Mouse (Mus musculus): Measurements from ENCODE around the gene Cox19. TPM values are rescaled to one million over a fixed set of nuclear protein-coding genes. Genes with fewer than 3 reads are reported as not detected.
"Not testable (repeated sequence)": the region's sequence is repeated elsewhere in the genome, so short reads cannot be mapped to it uniquely, and the experiment has no call there.

Gene Cox19
- total and polyA plus RNA-seq, 3 experiments = 81.2 to 97.6 (median 85.7) TPM

GRCm38 (mm10) chr5:139364260-139364910 lies 13.2 kb upstream of the Cox19 start:
- DNase-seq = peak; percentile 84

GRCm38 (mm10) chr5:139363858-139364257 lies 12.6 kb upstream of the Cox19 start:
- DNase-seq = no peak

- DNase-seq = no peak
Observed at GRCm38 (mm10) chr5:139359244-139359643, 8.0 kb upstream of the Cox19 start.

GRCm38 (mm10) chr5:139358653-139359052 lies 7.4 kb upstream of the Cox19 start:
- no peak for DNase-seq

GRCm38 (mm10) chr5:139355235-139355772 lies 4.1 kb upstream of the Cox19 start:
- peak; percentile 86 for DNase-seq

- no peak for DNase-seq
Observed at GRCm38 (mm10) chr5:139353946-139354345, 2.7 kb upstream of the Cox19 start.

GRCm38 (mm10) chr5:139353496-139353895 lies 2.3 kb upstream of the Cox19 start:
- no peak for DNase-seq

- DNase-seq = no peak
Observed at GRCm38 (mm10) chr5:139352317-139352716, 1.1 kb upstream of the Cox19 start, which contains the start of gene Cyp2w1. Gene Cyp2w1, plus strand, starts transcription at chr5:139352617.

GRCm38 (mm10) chr5:139351628-139352027 lies 410 bp upstream of the Cox19 start:
- no peak for DNase-seq

GRCm38 (mm10) chr5:139349713-139350112 lies 1.5 kb downstream of the Cox19 start:
- DNase-seq = no peak

- no peak for DNase-seq
Observed at GRCm38 (mm10) chr5:139347225-139347624, 4.0 kb downstream of the Cox19 start.

- DNase-seq = no peak
Observed at GRCm38 (mm10) chr5:139345364-139345714, 5.9 kb downstream of the Cox19 start.

GRCm38 (mm10) chr5:139344687-139345363 lies 6.4 kb downstream of the Cox19 start:
- DNase-seq = peak; percentile 99

GRCm38 (mm10) chr5:139344021-139344686 lies 7.1 kb downstream of the Cox19 start:
- DNase-seq = peak; percentile 85

GRCm38 (mm10) chr5:139338891-139339290 lies 12.3 kb downstream of the Cox19 start:
- no peak for DNase-seq

GRCm38 (mm10) chr5:139338403-139338802 lies 12.8 kb downstream of the Cox19 start:
- DNase-seq = no peak

- no peak for DNase-seq
Observed at GRCm38 (mm10) chr5:139337826-139338370, 13.3 kb downstream of the Cox19 start.

GRCm38 (mm10) chr5:139335634-139336033 lies 15.6 kb downstream of the Cox19 start:
- no peak for DNase-seq

GRCm38 (mm10) chr5:139334394-139334793 lies 16.8 kb downstream of the Cox19 start:
- not testable (repeated sequence) for DNase-seq

GRCm38 (mm10) chr5:139333301-139334013 lies 17.8 kb downstream of the Cox19 start:
- DNase-seq = no peak

GRCm38 (mm10) chr5:139332590-139333272 lies 18.5 kb downstream of the Cox19 start:
- DNase-seq = no peak

Measured in adrenal gland, adult 2 months (tissue).